Mouse (Mus musculus) heart, postnatal 4 days (tissue): ENCODE measurements around the gene Lrrn4. TPM values are rescaled to one million over a fixed set of nuclear protein-coding genes. Genes with fewer than 3 reads are reported as not detected.

ENCODE experiments used
- DNase-seq: peaks from one replicate; pipeline ENCODE4 v3.0.0; 2021
- total RNA-seq, 2 experiments: library from RNA; stranded (reverse); gene quantifications; 2 replicates each; pipeline ENCODE4 v1.2.3; 2021

Gene Lrrn4
- total RNA-seq, 2 experiments from 2014 or later: 10.6 to 12.3 TPM

GRCm38 (mm10) chr2:132870286-132870685, 10.4 kb downstream of the Lrrn4 start:
- no peak for DNase-seq

GRCm38 (mm10) chr2:132869682-132870081, 11.0 kb downstream of the Lrrn4 start:
- no peak for DNase-seq

GRCm38 (mm10) chr2:132867521-132867920, 13.2 kb downstream of the Lrrn4 start:
- no peak for DNase-seq

- DNase-seq: no peak
These were observed 17.4 kb downstream of the Lrrn4 start for GRCm38 (mm10) chr2:132863325-132863724.

GRCm38 (mm10) chr2:132861456-132861855, 19.2 kb downstream of the Lrrn4 start:
- no peak for DNase-seq

- no peak for DNase-seq
These were observed 20.3 kb downstream of the Lrrn4 start for GRCm38 (mm10) chr2:132860435-132860834.

- no peak for DNase-seq
These were observed 24.4 kb downstream of the Lrrn4 start for GRCm38 (mm10) chr2:132856333-132856732.

GRCm38 (mm10) chr2:132853051-132853450, 27.6 kb downstream of the Lrrn4 start:
- no peak for DNase-seq

GRCm38 (mm10) chr2:132849141-132849540, 31.6 kb downstream of the Lrrn4 start:
- DNase-seq: no peak

GRCm38 (mm10) chr2:132848361-132848760, 32.3 kb downstream of the Lrrn4 start:
- no peak for DNase-seq

GRCm38 (mm10) chr2:132847581-132847980, 33.1 kb downstream of the Lrrn4 start:
- no peak for DNase-seq

- DNase-seq: peak; percentile 98
These were observed 34.0 kb downstream of the Lrrn4 start, which contains the start of gene Crls1 for GRCm38 (mm10) chr2:132846407-132847358. Gene Crls1 (plus strand): TSS chr2:132846666.

- no peak for DNase-seq
These were observed 39.6 kb downstream of the Lrrn4 start for GRCm38 (mm10) chr2:132841071-132841470.

Other genes with a start within 250 kb of the Lrrn4 start
- gene Shld1, start 194.0 kb downstream of the Lrrn4 start, total RNA-seq: 1 to 10 TPM; 5.3 to 7.4 TPM
- gene Chgb, start 99.6 kb downstream of the Lrrn4 start, total RNA-seq: under 1 TPM; 0.29 to 0.33 TPM
- gene Trmt6, start 64.8 kb downstream of the Lrrn4 start, total RNA-seq: 10 to 100 TPM; 14.7 to 15.7 TPM
- gene Mcm8, start 64.8 kb downstream of the Lrrn4 start, total RNA-seq: 1 to 10 TPM; 5.9 to 6.3 TPM
- gene Crls1, start 34.2 kb downstream of the Lrrn4 start, total RNA-seq: 10 to 100 TPM; 18.8 to 20.9 TPM
- not detected for gene Fermt1, start 65.0 kb upstream of the Lrrn4 start, total RNA-seq